Mouse (Mus musculus) right cerebral cortex, postnatal 36 days (tissue): ENCODE results near the gene Ttc12.

Experiments used
- DNase-seq, 2 experiments: peaks; one replicate each; pipeline ENCODE4 v3.0.0; 2022; ENCODE audit warnings: low spot score in 2 of 2, mixed read lengths in 1 of 2

The Ttc12 gene

GRCm38 (mm10) chr9:49488912-49489895 is 3.2 kb upstream of the Ttc12 start:
- peak; percentile 61 to 64 for DNase-seq

- DNase-seq = no peak
Measured at GRCm38 (mm10) chr9:49488258-49488657, 2.2 kb upstream of the Ttc12 start.

- no peak for DNase-seq
Measured at GRCm38 (mm10) chr9:49487657-49487943, 1.6 kb upstream of the Ttc12 start.

GRCm38 (mm10) chr9:49486805-49487656 is 1.0 kb upstream of the Ttc12 start:
- DNase-seq = no peak

GRCm38 (mm10) chr9:49485250-49485891 is 654 bp downstream of the Ttc12 start:
- DNase-seq = no peak

- no peak for DNase-seq
Measured at GRCm38 (mm10) chr9:49483316-49483715, 2.7 kb downstream of the Ttc12 start.

GRCm38 (mm10) chr9:49472126-49472525 is 13.9 kb downstream of the Ttc12 start:
- DNase-seq = no peak

GRCm38 (mm10) chr9:49470946-49471345 is 15.1 kb downstream of the Ttc12 start:
- no peak for DNase-seq

- no peak for DNase-seq
Measured at GRCm38 (mm10) chr9:49470006-49470405, 16.0 kb downstream of the Ttc12 start.

- DNase-seq = no peak
Measured at GRCm38 (mm10) chr9:49456136-49456535, 29.9 kb downstream of the Ttc12 start.

- no peak for DNase-seq
Measured at GRCm38 (mm10) chr9:49452396-49452795, 33.6 kb downstream of the Ttc12 start.

GRCm38 (mm10) chr9:49450491-49450890 is 35.5 kb downstream of the Ttc12 start:
- DNase-seq = no peak

GRCm38 (mm10) chr9:49442621-49443020 is 43.4 kb downstream of the Ttc12 start:
- DNase-seq = no peak

GRCm38 (mm10) chr9:49427478-49427877 is 58.5 kb downstream of the Ttc12 start:
- DNase-seq = no peak

- no peak for DNase-seq
Measured at GRCm38 (mm10) chr9:49426921-49427320, 59.1 kb downstream of the Ttc12 start, which contains the start of gene Ankk1. Gene Ankk1 (minus strand): TSS chr9:49427021.

- DNase-seq = no peak
Measured at GRCm38 (mm10) chr9:49425585-49425984, 60.4 kb downstream of the Ttc12 start.

GRCm38 (mm10) chr9:49423866-49424265 is 62.2 kb downstream of the Ttc12 start:
- DNase-seq = no peak

GRCm38 (mm10) chr9:49410621-49411020 is 75.4 kb downstream of the Ttc12 start:
- DNase-seq = no peak

- DNase-seq = no peak
Measured at GRCm38 (mm10) chr9:49407028-49407427, 79.0 kb downstream of the Ttc12 start.

- no peak for DNase-seq
Measured at GRCm38 (mm10) chr9:49403711-49404110, 82.3 kb downstream of the Ttc12 start.

- DNase-seq = no peak
Measured at GRCm38 (mm10) chr9:49396006-49396405, 90.0 kb downstream of the Ttc12 start.

- no peak for DNase-seq
Measured at GRCm38 (mm10) chr9:49392242-49392641, 93.8 kb downstream of the Ttc12 start.
